Mouse (Mus musculus): Measurements from ENCODE around the gene Pnkp. TPM values are rescaled to one million over a fixed set of nuclear protein-coding genes. Genes with fewer than 3 reads are reported as not detected.

The Pnkp gene
- polyA plus RNA-seq, 1 experiment, result 22.3 TPM

- Histone ChIP-seq H3K4me1 (ENCODE audit: control insufficient read depth, insufficient read depth, low read length) (no peaks in the 10 kb centered on the region), H3K27me3 (ENCODE audit: control insufficient read depth, insufficient read depth, low read length, poor library complexity, severe bottlenecking) (no peaks in the 10 kb centered on the region), H3K4me3 (ENCODE audit: low read depth, low read length) (peak overlapping the region; percentile 82), H3K9ac (ENCODE audit: low read depth, poor library complexity, severe bottlenecking) (peak overlapping the region; percentile 85), H3K9me3 (replicated peaks; ENCODE audit: control insufficient read depth, insufficient read depth, low read length, poor library complexity, severe bottlenecking) (no peaks in the 10 kb centered on the region), H3K36me3 (ENCODE audit: control insufficient read depth, insufficient read depth, low read length, poor library complexity, severe bottlenecking) (no peaks in the 10 kb centered on the region), H3K27ac (ENCODE audit: insufficient read depth, low read length) (peak overlapping the region; percentile 74; the same call in 1 of the 2 replicates)
- TF ChIP-seq POLR2A (IDR thresholded peaks at IDR 0.05; ENCODE audit: insufficient read depth, low read length) (no peak), CTCF (IDR thresholded peaks at IDR 0.05; ENCODE audit: low read depth, low read length) (no peak), EP300 (IDR thresholded peaks at IDR 0.05; ENCODE audit: insufficient read depth, low read depth, low read length) (no peak)
These were observed 548 bp upstream of the Pnkp start for GRCm38 (mm10) chr7:44856265-44856916.

GRCm38 (mm10) chr7:44857905-44858304 is 966 bp downstream of the Pnkp start:
- no peaks in the 10 kb centered on the region for H3K4me1 ChIP-seq (ENCODE audit: control insufficient read depth, insufficient read depth, low read length)

GRCm38 (mm10) chr7:44859896-44860295 is 3.0 kb downstream of the Pnkp start:
- no peak for TF ChIP-seq EP300 (IDR thresholded peaks at IDR 0.05; ENCODE audit: insufficient read depth, low read depth, low read length)
- no peak for TF ChIP-seq CTCF (IDR thresholded peaks at IDR 0.05; ENCODE audit: low read depth, low read length)
- no peak for TF ChIP-seq POLR2A (IDR thresholded peaks at IDR 0.05; ENCODE audit: insufficient read depth, low read length)
- Histone ChIP-seq H3K9me3 (replicated peaks; ENCODE audit: control insufficient read depth, insufficient read depth, low read length, poor library complexity, severe bottlenecking) (no peaks in the 10 kb centered on the region), H3K4me1 (ENCODE audit: control insufficient read depth, insufficient read depth, low read length) (no peaks in the 10 kb centered on the region), H3K36me3 (ENCODE audit: control insufficient read depth, insufficient read depth, low read length, poor library complexity, severe bottlenecking) (peaks cover 11% of the 10 kb centered on the region; the same call in 1 of the 2 replicates), H3K27me3 (ENCODE audit: control insufficient read depth, insufficient read depth, low read length, poor library complexity, severe bottlenecking) (no peaks in the 10 kb centered on the region), H3K9ac (ENCODE audit: low read depth, poor library complexity, severe bottlenecking) (no peak overlapping the region), H3K27ac (ENCODE audit: insufficient read depth, low read length) (no peak overlapping the region), H3K4me3 (ENCODE audit: low read depth, low read length) (no peak overlapping the region)

More at GRCm38 (mm10) chr7:44857905-44858304, 966 bp downstream of the Pnkp start:
- TF ChIP-seq POLR2A (IDR thresholded peaks at IDR 0.05; ENCODE audit: insufficient read depth, low read length) (no peak), CTCF (IDR thresholded peaks at IDR 0.05; ENCODE audit: low read depth, low read length) (no peak)
- Histone ChIP-seq H3K27ac (ENCODE audit: insufficient read depth, low read length) (no peak overlapping the region), H3K4me3 (ENCODE audit: low read depth, low read length) (peak overlapping the region; percentile 66), H3K9me3 (replicated peaks; ENCODE audit: control insufficient read depth, insufficient read depth, low read length, poor library complexity, severe bottlenecking) (no peaks in the 10 kb centered on the region), H3K9ac (ENCODE audit: low read depth, poor library complexity, severe bottlenecking) (peak overlapping the region; percentile 85), H3K36me3 (ENCODE audit: control insufficient read depth, insufficient read depth, low read length, poor library complexity, severe bottlenecking) (peaks cover 6% of the 10 kb centered on the region; the same call in 1 of the 2 replicates), H3K27me3 (ENCODE audit: control insufficient read depth, insufficient read depth, low read length, poor library complexity, severe bottlenecking) (no peaks in the 10 kb centered on the region)

GRCm38 (mm10) chr7:44860576-44861428 is 3.9 kb downstream of the Pnkp start:
- Histone ChIP-seq H3K9me3 (replicated peaks; ENCODE audit: control insufficient read depth, insufficient read depth, low read length, poor library complexity, severe bottlenecking) (no peaks in the 10 kb centered on the region), H3K27ac (ENCODE audit: insufficient read depth, low read length) (no peak overlapping the region), H3K27me3 (ENCODE audit: control insufficient read depth, insufficient read depth, low read length, poor library complexity, severe bottlenecking) (no peaks in the 10 kb centered on the region), H3K36me3 (ENCODE audit: control insufficient read depth, insufficient read depth, low read length, poor library complexity, severe bottlenecking) (peaks cover 11% of the 10 kb centered on the region; the same call in 1 of the 2 replicates), H3K9ac (ENCODE audit: low read depth, poor library complexity, severe bottlenecking) (no peak overlapping the region), H3K4me3 (ENCODE audit: low read depth, low read length) (no peak overlapping the region), H3K4me1 (ENCODE audit: control insufficient read depth, insufficient read depth, low read length) (no peaks in the 10 kb centered on the region)
- TF ChIP-seq CTCF (IDR thresholded peaks at IDR 0.05; ENCODE audit: low read depth, low read length), result peak; percentile 99
- no peak for TF ChIP-seq POLR2A (IDR thresholded peaks at IDR 0.05; ENCODE audit: insufficient read depth, low read length)

GRCm38 (mm10) chr7:44861429-44861816 is 4.5 kb downstream of the Pnkp start:
- Histone ChIP-seq H3K4me3 (ENCODE audit: low read depth, low read length) (no peak overlapping the region), H3K9me3 (replicated peaks; ENCODE audit: control insufficient read depth, insufficient read depth, low read length, poor library complexity, severe bottlenecking) (no peaks in the 10 kb centered on the region), H3K27ac (ENCODE audit: insufficient read depth, low read length) (no peak overlapping the region), H3K4me1 (ENCODE audit: control insufficient read depth, insufficient read depth, low read length) (no peaks in the 10 kb centered on the region), H3K27me3 (ENCODE audit: control insufficient read depth, insufficient read depth, low read length, poor library complexity, severe bottlenecking) (no peaks in the 10 kb centered on the region), H3K9ac (ENCODE audit: low read depth, poor library complexity, severe bottlenecking) (no peak overlapping the region), H3K36me3 (ENCODE audit: control insufficient read depth, insufficient read depth, low read length, poor library complexity, severe bottlenecking) (peaks cover 11% of the 10 kb centered on the region; the same call in 1 of the 2 replicates)
- TF ChIP-seq POLR2A (IDR thresholded peaks at IDR 0.05; ENCODE audit: insufficient read depth, low read length), result no peak
- no peak for TF ChIP-seq EP300 (IDR thresholded peaks at IDR 0.05; ENCODE audit: insufficient read depth, low read depth, low read length)
- no peak for TF ChIP-seq CTCF (IDR thresholded peaks at IDR 0.05; ENCODE audit: low read depth, low read length)

GRCm38 (mm10) chr7:44862434-44862833 is 5.5 kb downstream of the Pnkp start:
- H3K36me3 ChIP-seq (ENCODE audit: control insufficient read depth, insufficient read depth, low read length, poor library complexity, severe bottlenecking), result peaks cover 11% of the 10 kb centered on the region; the same call in 1 of the 2 replicates
- TF ChIP-seq CTCF (IDR thresholded peaks at IDR 0.05; ENCODE audit: low read depth, low read length) (no peak), POLR2A (IDR thresholded peaks at IDR 0.05; ENCODE audit: insufficient read depth, low read length) (no peak), EP300 (IDR thresholded peaks at IDR 0.05; ENCODE audit: insufficient read depth, low read depth, low read length) (no peak)
- no peak overlapping the region for H3K4me3 ChIP-seq (ENCODE audit: low read depth, low read length)

More at GRCm38 (mm10) chr7:44862434-44862833, 5.5 kb downstream of the Pnkp start:
- Histone ChIP-seq H3K9ac (ENCODE audit: low read depth, poor library complexity, severe bottlenecking) (no peak overlapping the region), H3K4me1 (ENCODE audit: control insufficient read depth, insufficient read depth, low read length) (peaks cover 1% of the 10 kb centered on the region), H3K27ac (ENCODE audit: insufficient read depth, low read length) (no peak overlapping the region), H3K9me3 (replicated peaks; ENCODE audit: control insufficient read depth, insufficient read depth, low read length, poor library complexity, severe bottlenecking) (no peaks in the 10 kb centered on the region), H3K27me3 (ENCODE audit: control insufficient read depth, insufficient read depth, low read length, poor library complexity, severe bottlenecking) (no peaks in the 10 kb centered on the region)

Data from ES-Bruce4 (cell line).